Mouse (Mus musculus): Measurements from ENCODE around the gene L3mbtl3. TPM values are rescaled to one million over a fixed set of nuclear protein-coding genes. Genes with fewer than 3 reads are reported as not detected.

The L3mbtl3 gene
- total and polyA plus RNA-seq, 3 experiments, result 11.8 to 19.5 (median 18.0) TPM

DNA sequence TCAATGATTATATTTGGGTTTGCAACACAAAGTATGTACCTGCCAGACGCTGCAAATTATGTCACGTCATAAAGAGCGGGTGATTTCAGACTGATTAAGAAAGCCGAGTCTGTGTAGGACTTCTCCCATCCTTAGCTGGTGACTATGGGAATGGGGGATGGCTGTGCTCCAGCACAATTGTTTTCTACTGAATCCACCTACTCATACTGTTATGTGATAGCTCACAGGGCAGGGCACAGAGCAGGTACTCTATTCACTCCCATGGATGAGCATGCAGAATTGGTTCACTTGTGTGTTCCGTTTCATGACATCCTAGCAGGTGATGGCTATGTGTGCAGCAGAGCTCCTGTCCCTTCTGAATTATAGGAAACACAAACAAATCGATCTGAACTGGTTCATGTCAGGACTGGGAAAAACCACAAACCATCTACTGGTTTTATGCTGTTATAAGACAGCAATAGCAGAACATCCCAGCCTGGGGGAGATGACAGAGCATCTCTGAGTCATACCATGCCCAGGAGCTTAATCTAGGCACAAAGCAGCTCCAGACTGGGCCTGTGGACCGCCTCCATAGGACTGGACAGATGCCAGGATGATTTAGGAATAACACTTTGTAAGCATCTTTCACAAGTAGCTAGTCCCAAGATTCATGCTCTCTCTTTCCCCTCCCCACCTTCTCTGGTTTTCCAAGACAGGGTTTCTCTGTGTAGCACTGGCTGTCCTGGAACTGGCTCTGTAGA is 126.2 kb downstream of the L3mbtl3 start:
- H3K36me3 ChIP-seq (replicated peaks in 1 of 2; ENCODE audit: control insufficient read depth in 1 of 2, insufficient read depth in 1 of 2, low read length in 1 of 2), result no peaks in the 10 kb centered on the region
- DNase-seq (ENCODE audit: extremely low read depth), result no peak
- H3K4me1 ChIP-seq (ENCODE audit: control insufficient read depth in 1 of 2, insufficient read depth in 2 of 2), result no peaks in the 10 kb centered on the region
- in situ Hi-C loops (cut with MboI; ENCODE audit: low pct_ligation_motif_present, low pct_unique_long_range_greater_than_20kb, low sequenced_read_pairs), result no loop called here
- H3K4me2 ChIP-seq (ENCODE audit: insufficient read depth, low read depth, poor library complexity, severe bottlenecking), result no peak overlapping the region
- H3K4me3 ChIP-seq (replicated peaks in 1 of 3; ENCODE audit: low read depth in 2 of 3, low read length in 2 of 3, poor library complexity in 1 of 3), result no peak overlapping the region
- no peaks in the 10 kb centered on the region for H3K27me3 ChIP-seq (replicated peaks)
- no peak for TF ChIP-seq CHD2 (IDR thresholded peaks at IDR 0.05; ENCODE audit: low read length)
- no peak for TF ChIP-seq USF1 (IDR thresholded peaks at IDR 0.05; ENCODE audit: low read depth, low read length)
- no peak for TF ChIP-seq MEF2A (IDR thresholded peaks at IDR 0.05; ENCODE audit: borderline replicate concordance, low read depth, low read length)
- TF ChIP-seq PAX5 (IDR thresholded peaks at IDR 0.05; ENCODE audit: low read length), result no peak
- no peak for TF ChIP-seq IRF4 (IDR thresholded peaks at IDR 0.05; ENCODE audit: low read depth, low read length)
- no peak for TF ChIP-seq ZC3H11A (IDR thresholded peaks at IDR 0.05; ENCODE audit: low read depth, low read length)
- TF ChIP-seq POLR2AphosphoS2 (IDR thresholded peaks at IDR 0.05; ENCODE audit: low read depth, low read length), result no peak
- TF ChIP-seq USF2 (conservative IDR thresholded peaks at IDR 0.05; ENCODE audit: low read depth, low read length), result no peak
- TF ChIP-seq HCFC1 (IDR thresholded peaks at IDR 0.05; ENCODE audit: low read depth, low read length), result no peak
- no peak for TF ChIP-seq EP300 (IDR thresholded peaks at IDR 0.05; ENCODE audit: low read length)
- no peak for TF ChIP-seq RCOR1 (conservative IDR thresholded peaks at IDR 0.05; ENCODE audit: low read depth, low read length)
- no peak for TF ChIP-seq POLR2A (IDR thresholded peaks at IDR 0.05; ENCODE audit: low read depth, low read length)
- no peak for TF ChIP-seq NRF1 (IDR thresholded peaks at IDR 0.05; ENCODE audit: low read depth, low read length)
- TF ChIP-seq TBP (conservative IDR thresholded peaks at IDR 0.05; ENCODE audit: low read depth, low read length), result no peak
- peaks cover 2% of the 10 kb centered on the region for H3K9me3 ChIP-seq (replicated peaks; ENCODE audit: low read length)
- H3K27ac ChIP-seq (ENCODE audit: insufficient read depth, low read depth), result no peak overlapping the region
- dilution Hi-C loops (cut with MboI; ENCODE audit: extremely low pct_ligation_motif_present, extremely low pct_unique_long_range_greater_than_20kb, low sequenced_read_pairs), result no loop called here
- H3K9ac ChIP-seq (ENCODE audit: insufficient read depth, low read depth), result no peak overlapping the region
- H3K79me2 ChIP-seq (replicated peaks; ENCODE audit: control insufficient read depth, extremely low read depth, insufficient read depth, poor library complexity, severe bottlenecking), result no peaks in the 10 kb centered on the region

DNA sequence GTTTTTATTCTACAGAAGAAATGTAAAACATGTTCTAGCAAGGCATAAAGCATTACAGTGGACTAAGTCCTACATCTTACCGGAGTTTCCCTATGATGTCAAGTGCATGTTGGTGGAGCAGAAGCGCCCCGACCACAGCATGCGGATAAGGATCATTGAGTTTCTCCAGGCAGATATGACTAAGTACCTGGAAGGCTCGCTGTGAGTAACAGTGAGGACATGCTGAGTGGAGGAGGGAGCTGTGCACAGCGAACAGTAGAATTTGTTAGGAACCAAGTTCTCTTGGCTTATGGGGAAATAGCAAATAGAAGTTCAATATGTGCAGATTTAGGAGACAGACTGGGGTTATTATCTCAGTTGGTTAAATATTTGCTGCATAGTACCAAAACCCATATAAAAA is 131.3 kb downstream of the L3mbtl3 start:
- Histone ChIP-seq H3K36me3 (replicated peaks in 1 of 2; ENCODE audit: control insufficient read depth in 1 of 2, insufficient read depth in 1 of 2, low read length in 1 of 2) (no peaks in the 10 kb centered on the region), H3K27me3 (replicated peaks) (no peaks in the 10 kb centered on the region), H3K4me2 (ENCODE audit: insufficient read depth, low read depth, poor library complexity, severe bottlenecking) (no peak overlapping the region), H3K9me3 (replicated peaks; ENCODE audit: low read length) (no peaks in the 10 kb centered on the region), H3K9ac (ENCODE audit: insufficient read depth, low read depth) (no peak overlapping the region), H3K79me2 (replicated peaks; ENCODE audit: control insufficient read depth, extremely low read depth, insufficient read depth, poor library complexity, severe bottlenecking) (no peaks in the 10 kb centered on the region), H3K4me1 (ENCODE audit: control insufficient read depth in 1 of 2, insufficient read depth in 2 of 2) (0 out of 4 replicates have a peak, but pooled peaks cover 0 to 2% of the 10 kb centered on the region in 2 experiments), H3K27ac (ENCODE audit: insufficient read depth, low read depth) (no peak overlapping the region), H3K4me3 (replicated peaks in 1 of 3; ENCODE audit: low read depth in 2 of 3, low read length in 2 of 3, poor library complexity in 1 of 3) (no peak overlapping the region)
- no peak for TF ChIP-seq MAZ (IDR thresholded peaks at IDR 0.05; ENCODE audit: low read depth, low read length)
- TF ChIP-seq BHLHE40 (IDR thresholded peaks at IDR 0.05; ENCODE audit: low read depth, low read length), result 0 out of 2 replicates have a peak, but pooled peaks have one; percentile 6
- dilution Hi-C loops (cut with MboI; ENCODE audit: extremely low pct_ligation_motif_present, extremely low pct_unique_long_range_greater_than_20kb, low sequenced_read_pairs), result no loop called here
- in situ Hi-C loops (cut with MboI; ENCODE audit: low pct_ligation_motif_present, low pct_unique_long_range_greater_than_20kb, low sequenced_read_pairs), result no loop called here
- DNase-seq (ENCODE audit: extremely low read depth), result no peak
